Mouse (Mus musculus) adipocyte (in vitro differentiated cells): ENCODE data around the gene Gm17651.
A peak's percentile ranks its signal among the peaks of the same experiment; 100 is the strongest.

Source experiments
- DNase-seq: peaks from one replicate; pipeline ENCODE4 v3.0.0-alpha.2; 2016; ENCODE audit warnings: low spot score

Gene Gm17651

GRCm38 (mm10) chr3:97678416-97678815, 3.9 kb upstream of the Gm17651 start:
- no peak for DNase-seq

GRCm38 (mm10) chr3:97676126-97676525, 1.6 kb upstream of the Gm17651 start:
- no peak for DNase-seq

GRCm38 (mm10) chr3:97667093-97667675, 7.3 kb downstream of the Gm17651 start:
- DNase-seq, result no peak

- no peak for DNase-seq
Observed at GRCm38 (mm10) chr3:97666154-97666553, 8.3 kb downstream of the Gm17651 start.

GRCm38 (mm10) chr3:97665525-97665924, 9.0 kb downstream of the Gm17651 start:
- no peak for DNase-seq

- peak; percentile 24 for DNase-seq
Observed at GRCm38 (mm10) chr3:97661206-97661605, 13.3 kb downstream of the Gm17651 start.

GRCm38 (mm10) chr3:97659746-97660145, 14.7 kb downstream of the Gm17651 start:
- peak; percentile 52 for DNase-seq

- no peak for DNase-seq
Observed at GRCm38 (mm10) chr3:97658426-97659193, 15.9 kb downstream of the Gm17651 start.

- DNase-seq, result peak; percentile 98
Observed at GRCm38 (mm10) chr3:97657655-97658411, 16.7 kb downstream of the Gm17651 start, which contains the start of gene Prkab2. Gene Prkab2 (plus strand): TSS chr3:97658193.

- no peak for DNase-seq
Observed at GRCm38 (mm10) chr3:97654901-97655300, 19.6 kb downstream of the Gm17651 start.

- DNase-seq, result no peak
Observed at GRCm38 (mm10) chr3:97653781-97654180, 20.7 kb downstream of the Gm17651 start.

GRCm38 (mm10) chr3:97651604-97652003, 22.9 kb downstream of the Gm17651 start:
- no peak for DNase-seq

- peak; percentile 36 for DNase-seq
Observed at GRCm38 (mm10) chr3:97649469-97649868, 25.0 kb downstream of the Gm17651 start.

- DNase-seq, result no peak
Observed at GRCm38 (mm10) chr3:97649022-97649421, 25.5 kb downstream of the Gm17651 start.

- peak; percentile 71 for DNase-seq
Observed at GRCm38 (mm10) chr3:97648518-97648917, 26.0 kb downstream of the Gm17651 start.

GRCm38 (mm10) chr3:97642001-97642400, 32.5 kb downstream of the Gm17651 start:
- DNase-seq, result peak; percentile 86

- DNase-seq, result no peak
Observed at GRCm38 (mm10) chr3:97641396-97641795, 33.1 kb downstream of the Gm17651 start.

GRCm38 (mm10) chr3:97634288-97634761, 40.2 kb downstream of the Gm17651 start:
- peak; percentile 94 for DNase-seq

GRCm38 (mm10) chr3:97633456-97633855, 41.0 kb downstream of the Gm17651 start:
- peak; percentile 28 for DNase-seq

- DNase-seq, result no peak
Observed at GRCm38 (mm10) chr3:97631258-97631860, 43.1 kb downstream of the Gm17651 start.

- no peak for DNase-seq
Observed at GRCm38 (mm10) chr3:97630746-97631145, 43.7 kb downstream of the Gm17651 start.

- no peak for DNase-seq
Observed at GRCm38 (mm10) chr3:97629941-97630340, 44.6 kb downstream of the Gm17651 start.
